Mouse (Mus musculus): Measurements from ENCODE around the gene Zc3hav1l. TPM values are rescaled to one million over a fixed set of nuclear protein-coding genes. Genes with fewer than 3 reads are reported as not detected.

Zc3hav1l gene
- total RNA-seq, 4 experiments from 2014 or later, result 3.8 to 5.4 (median 4.7) TPM

Other genes starting within 250 kb of the Zc3hav1l start
- not detected for gene Tmem213, start 190.0 kb downstream of the Zc3hav1l start, total RNA-seq (2022)
- gene Atp6v0a4, start 174.7 kb downstream of the Zc3hav1l start, total RNA-seq (2022), result 10 to 100 TPM in 2 of 4 experiments, 1 to 10 TPM in 2; 1.5 to 19.0 (median 9.9) TPM
- gene D630045J12Rik, start 45.2 kb downstream of the Zc3hav1l start, total RNA-seq (2022), result 10 to 100 TPM; 30.8 to 38.5 (median 34.3) TPM
- 10 to 100 TPM in 2 of 4 experiments, 1 to 10 TPM in 2; 5.0 to 12.5 (median 7.5) TPM for gene Zc3hav1, start 55.3 kb upstream of the Zc3hav1l start, total RNA-seq (2022)
- 10 to 100 TPM; 11.5 to 14.4 (median 13.5) TPM for gene Ttc26, start 82.2 kb upstream of the Zc3hav1l start, total RNA-seq (2022)
- 10 to 100 TPM; 49.4 to 59.6 (median 53.8) TPM for gene Ubn2, start 134.7 kb upstream of the Zc3hav1l start, total RNA-seq (2022)
- gene Fmc1, start 234.2 kb upstream of the Zc3hav1l start, total RNA-seq (2022), result 10 to 100 TPM; 41.7 to 64.3 (median 47.9) TPM